Mouse (Mus musculus): ENCODE measurements around the gene Cd79b.

Cd79b gene

GRCm38 (mm10) chr11:106274374-106274773, 40.2 kb downstream of the Cd79b start:
- CTCF ChIA-PET = interaction anchor here (0.6 kb wide), 1 partner anchor 44 kb away, joined by 12 read pairs; no protein-coding TSS in a partner anchor

GRCm38 (mm10) chr11:106273811-106274210, 40.8 kb downstream of the Cd79b start:
- CTCF ChIA-PET = interaction anchor here (0.6 kb wide), 1 partner anchor 45 kb away, joined by 12 read pairs; no protein-coding TSS in a partner anchor

- CTCF ChIA-PET = interaction anchor here (0.6 kb wide), 1 partner anchor 856 kb away, joined by 6 read pairs; no protein-coding TSS in a partner anchor
These were observed 41.3 kb downstream of the Cd79b start for GRCm38 (mm10) chr11:106273311-106273684.

GRCm38 (mm10) chr11:106272644-106273310, 41.8 kb downstream of the Cd79b start, which contains the start of gene Smarcd2:
TSS of gene Smarcd2 (minus strand) at chr11:106272972.
- CTCF ChIA-PET = interaction anchor here (0.6 kb wide), 1 partner anchor 856 kb away, joined by 6 read pairs; no protein-coding TSS in a partner anchor

- CTCF ChIA-PET = interaction anchor here (0.7 kb wide), 1 partner anchor 13 kb away, joined by 3 read pairs; no protein-coding TSS in a partner anchor
These were observed 42.5 kb downstream of the Cd79b start for GRCm38 (mm10) chr11:106271794-106272643.

- CTCF ChIA-PET = interaction anchor here (0.7 kb wide), 1 partner anchor 13 kb away, joined by 3 read pairs; no protein-coding TSS in a partner anchor
These were observed 43.3 kb downstream of the Cd79b start for GRCm38 (mm10) chr11:106271131-106271793.

- CTCF ChIA-PET = no interaction called here
These were observed 45.5 kb downstream of the Cd79b start for GRCm38 (mm10) chr11:106269060-106269431.

- CTCF ChIA-PET = interaction anchor here (0.6 to 0.7 kb wide), 3 partner anchors 31 to 75 kb away, joined by 4 to 8 read pairs (median 4); no protein-coding TSS in a partner anchor
These were observed 46.1 kb downstream of the Cd79b start for GRCm38 (mm10) chr11:106268326-106269059.

- CTCF ChIA-PET = interaction anchor here (0.6 to 0.7 kb wide), 2 partner anchors 31 to 75 kb away, joined by 4 to 8 read pairs; no protein-coding TSS in a partner anchor
These were observed 46.7 kb downstream of the Cd79b start for GRCm38 (mm10) chr11:106267871-106268270.

GRCm38 (mm10) chr11:106267311-106267852, 47.2 kb downstream of the Cd79b start:
- CTCF ChIA-PET = no interaction called here

GRCm38 (mm10) chr11:106266431-106266830, 48.1 kb downstream of the Cd79b start:
- CTCF ChIA-PET = no interaction called here

- CTCF ChIA-PET = no interaction called here
These were observed 49.0 kb downstream of the Cd79b start for GRCm38 (mm10) chr11:106265570-106265969.

- CTCF ChIA-PET = no interaction called here
These were observed 49.6 kb downstream of the Cd79b start for GRCm38 (mm10) chr11:106264988-106265387.

- CTCF ChIA-PET = interaction anchor here (0.6 kb wide), 1 partner anchor 884 kb away, joined by 6 read pairs; no protein-coding TSS in a partner anchor
These were observed 50.6 kb downstream of the Cd79b start for GRCm38 (mm10) chr11:106263963-106264362.
